Comparison of ENCODE assay signal across 1 mouse cellular context in the genomic region with DNA sequence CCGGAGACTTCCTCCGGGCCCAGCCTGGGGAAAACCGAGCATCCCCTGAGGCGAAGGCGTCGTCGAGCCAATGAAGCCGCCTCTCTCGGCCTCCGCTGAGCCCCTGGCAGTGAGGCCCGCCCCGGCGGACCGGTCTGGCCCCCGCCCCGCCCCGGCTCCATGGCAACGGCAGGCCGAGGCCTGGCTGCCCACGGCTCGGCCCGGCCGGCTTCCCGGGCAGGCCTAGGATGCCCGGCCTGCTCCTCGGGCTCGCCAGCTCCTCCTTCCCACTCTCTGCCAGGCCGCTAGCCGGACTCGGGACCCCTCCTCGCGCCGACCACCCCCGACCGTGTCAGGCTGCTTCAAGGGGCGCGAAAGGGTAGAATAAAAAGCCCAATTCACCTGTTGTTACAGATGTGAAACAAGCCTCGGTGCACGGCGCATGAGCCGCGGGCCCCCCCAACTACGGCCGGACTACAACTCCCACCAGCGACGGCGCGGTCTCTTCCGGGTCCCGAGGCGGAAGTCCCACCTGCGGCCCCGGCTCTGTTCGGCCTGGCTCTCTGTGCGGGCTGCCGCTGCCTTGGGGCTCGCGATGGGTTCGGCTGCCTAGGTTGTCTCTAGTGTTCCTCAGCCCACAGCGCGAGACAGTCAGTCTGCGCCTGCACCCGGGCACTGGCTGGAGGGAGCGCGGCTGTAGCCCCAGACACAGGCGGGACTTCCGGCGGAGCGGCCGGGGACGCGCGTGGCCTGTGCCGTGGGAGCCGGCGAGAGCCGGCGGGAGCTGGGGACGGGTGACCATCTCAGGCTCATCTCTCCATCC.
TF ChIP-seq lines count a peak whose summit lies in the region.

TSS of gene Smarcc1 (plus strand) at position 732 of the 802 bp plus-strand sequence.

TF ChIP-seq in myocyte, 11 proteins besides CTCF, POLR2A, EP300 and RAD21 (continued from another document):
- TF ChIP-seq POLR2AphosphoS2 (IDR thresholded peaks at IDR 0.05; ENCODE audit: insufficient read length, low read depth) (peak; percentile 81), MYOD1 (IDR thresholded peaks at IDR 0.05; ENCODE audit: control insufficient read depth in 1 of 3, insufficient read length in 2 of 3, low read depth in 2 of 3) (peak in 2 of 3 experiments; percentile 12 to 45)
